Mouse (Mus musculus) embryonic fibroblast, embryonic 13.5 days (primary cell): ENCODE measurements around the gene Ankrd24. TPM values are rescaled to one million over a fixed set of nuclear protein-coding genes. Genes with fewer than 3 reads are reported as not detected.
"Not testable (repeated sequence)": the region's sequence is repeated elsewhere in the genome, so short reads cannot be mapped to it uniquely, and the experiment has no call there.

Source experiments
- H3K27ac ChIP-seq: 2 replicates; pipeline ENCODE4 v1.5.1; 2012; ENCODE audit warnings: low read length, control low read depth, inconsistent platforms; ENCODE audit not compliant: insufficient read depth
- H3K4me1 ChIP-seq: 2 replicates; pipeline ENCODE4 v1.6.1; 2011; ENCODE audit warnings: low read length; ENCODE audit not compliant: control insufficient read depth, insufficient read depth
- H3K4me3 ChIP-seq: 2 replicates; pipeline ENCODE4 v1.5.1; 2011; ENCODE audit warnings: mild to moderate bottlenecking, control low read depth, low read length; ENCODE audit not compliant: insufficient read depth
- CTCF ChIP-seq: IDR thresholded peaks from 2 replicates; pipeline ENCODE4 v1.5.1; 2011; ENCODE audit warnings: mild to moderate bottlenecking, control low read depth, low read length, moderate library complexity, borderline replicate concordance; ENCODE audit not compliant: insufficient read depth
- POLR2A ChIP-seq: IDR thresholded peaks from 2 replicates; pipeline ENCODE4 v1.6.1; 2011; ENCODE audit warnings: low read depth, mild to moderate bottlenecking, control low read depth, low read length, moderate library complexity
- polyA plus RNA-seq: library from polyadenylated mRNA; stranded (reverse); fragments of >200 nt; gene quantifications from 2 replicates; pipeline ENCODE4 v1.2.4, GENCODE M21; 2011; ENCODE audit warnings: low read depth; ENCODE audit not compliant: missing spikeins, insufficient read length

The Ankrd24 gene
- polyA plus RNA-seq, 1 experiment = 11.6 TPM

DNA sequence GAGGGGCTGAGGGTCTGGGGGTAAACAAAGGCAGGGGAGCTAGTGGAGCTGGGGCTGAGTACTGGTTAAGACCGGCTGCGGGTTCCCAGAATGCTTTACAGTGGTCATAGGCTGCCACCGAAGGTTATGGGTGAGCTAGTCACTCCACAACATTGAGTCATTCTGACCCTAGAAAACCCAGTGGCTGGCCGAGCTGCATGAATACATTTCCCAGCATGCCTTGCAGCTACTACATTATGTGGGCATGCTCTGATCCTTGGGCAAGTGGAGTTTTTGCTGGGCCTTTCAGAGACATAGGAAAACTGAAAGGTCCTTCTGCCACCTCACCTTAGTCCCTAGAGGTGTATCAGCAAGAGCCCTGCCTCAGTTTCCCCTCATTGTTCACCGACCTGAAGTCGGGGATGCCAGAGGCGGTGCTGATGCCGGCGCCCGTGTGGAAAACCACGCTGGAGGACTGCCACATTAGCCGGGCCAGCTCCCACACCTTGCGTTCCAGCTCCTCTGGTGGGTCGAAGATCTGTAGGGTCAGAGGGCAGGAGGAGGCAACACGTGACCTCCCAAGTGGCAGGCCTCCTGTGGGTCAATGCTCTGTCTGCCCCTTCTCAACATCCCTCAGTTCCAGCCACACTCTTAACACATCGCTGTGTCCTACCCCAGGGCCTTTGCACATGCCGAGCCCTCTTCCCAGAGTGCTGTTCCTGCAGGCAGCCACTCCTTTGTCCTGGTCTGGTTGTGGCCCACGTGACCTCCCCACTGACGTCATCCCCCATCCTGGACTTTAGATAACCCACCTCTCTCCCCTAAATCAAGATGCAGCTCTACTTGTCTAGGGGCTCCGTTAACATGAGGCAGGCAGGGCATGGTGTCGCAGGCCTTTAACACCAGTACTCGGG lies 2.0 kb upstream of the Ankrd24 start:
- Histone ChIP-seq H3K27ac (no peak overlapping the region), H3K4me3 (peak overlapping the region; percentile 61), H3K4me1 (no peaks in the 10 kb centered on the region)
- TF ChIP-seq CTCF = no peak
- no peak; the same call in 1 of the 2 replicates for TF ChIP-seq POLR2A

DNA sequence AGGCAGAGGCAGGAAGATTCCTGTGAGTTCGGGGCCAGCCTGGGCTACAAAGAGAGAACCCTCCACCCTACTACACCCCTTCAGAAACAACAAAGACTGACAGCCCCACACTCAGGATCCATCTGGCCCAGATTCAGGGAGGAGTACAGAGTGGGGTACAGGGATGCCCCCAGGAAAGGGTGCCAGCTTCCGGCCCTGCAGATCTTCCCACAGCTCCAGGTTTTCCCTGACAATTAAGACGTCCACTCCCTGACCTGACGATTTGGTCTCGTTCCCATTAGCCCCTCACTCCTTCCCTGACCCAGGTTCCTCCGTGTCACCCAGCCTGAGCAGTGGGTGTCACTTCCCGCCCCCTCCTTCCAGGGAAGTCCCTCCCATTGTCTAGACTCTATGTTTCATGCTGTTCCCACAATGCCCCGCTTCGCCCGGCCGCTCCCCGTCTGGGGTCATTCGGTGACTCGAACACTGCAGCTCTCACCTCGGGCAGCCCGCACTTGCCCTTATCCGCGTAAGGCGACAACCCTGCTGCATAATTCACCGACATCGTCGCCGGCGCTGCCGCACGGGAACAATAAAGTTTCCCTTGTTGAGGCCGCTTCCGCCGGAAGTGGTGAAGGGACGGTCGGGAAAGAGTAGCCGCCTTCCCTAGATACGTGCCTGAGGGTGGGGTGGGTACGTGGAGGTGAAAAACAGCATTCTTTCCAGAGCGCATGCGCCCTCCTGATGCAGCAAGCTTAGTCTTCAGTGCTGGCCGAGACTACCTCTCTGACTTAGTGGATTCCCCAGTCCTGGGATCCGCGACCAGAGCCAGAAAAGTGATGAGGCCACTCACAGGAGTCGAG lies 1.1 kb upstream of the Ankrd24 start, which contains the start of gene Sirt6:
Gene Sirt6 (minus strand): TSS at position 804 of the 842 bp plus-strand sequence.
- Histone ChIP-seq H3K27ac (peak within 1 kb of the TSS; percentile 78), H3K4me1 (no peaks in the 10 kb centered on the region), H3K4me3 (peak within 1 kb of the TSS; percentile 61)
- TF ChIP-seq POLR2A = peak; percentile 94
- no peak for TF ChIP-seq CTCF

DNA sequence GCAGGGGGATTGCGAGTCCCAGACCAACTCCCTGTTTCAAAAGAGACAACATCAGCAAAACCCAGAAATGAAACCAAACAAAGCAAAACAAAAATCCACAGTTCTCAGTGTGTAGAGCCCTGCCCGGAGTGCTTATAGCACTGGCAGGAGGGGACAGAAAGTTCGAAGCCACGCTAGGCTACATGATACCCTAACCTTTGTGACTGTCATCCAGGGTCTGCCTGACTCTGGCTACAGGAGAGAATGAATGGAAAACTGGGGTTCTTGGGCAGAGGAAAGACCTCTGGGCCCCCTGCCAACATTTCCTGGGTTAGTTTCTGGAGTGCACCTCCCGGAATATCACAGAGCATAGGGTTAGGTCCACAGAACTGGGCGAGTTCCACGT lies 512 bp upstream of the Ankrd24 start:
- no peak for TF ChIP-seq POLR2A
- TF ChIP-seq CTCF = no peak
- Histone ChIP-seq H3K4me1 (no peaks in the 10 kb centered on the region), H3K4me3 (peak overlapping the region; percentile 61; the same call in 1 of the 2 replicates), H3K27ac (peak overlapping the region; percentile 66)

DNA sequence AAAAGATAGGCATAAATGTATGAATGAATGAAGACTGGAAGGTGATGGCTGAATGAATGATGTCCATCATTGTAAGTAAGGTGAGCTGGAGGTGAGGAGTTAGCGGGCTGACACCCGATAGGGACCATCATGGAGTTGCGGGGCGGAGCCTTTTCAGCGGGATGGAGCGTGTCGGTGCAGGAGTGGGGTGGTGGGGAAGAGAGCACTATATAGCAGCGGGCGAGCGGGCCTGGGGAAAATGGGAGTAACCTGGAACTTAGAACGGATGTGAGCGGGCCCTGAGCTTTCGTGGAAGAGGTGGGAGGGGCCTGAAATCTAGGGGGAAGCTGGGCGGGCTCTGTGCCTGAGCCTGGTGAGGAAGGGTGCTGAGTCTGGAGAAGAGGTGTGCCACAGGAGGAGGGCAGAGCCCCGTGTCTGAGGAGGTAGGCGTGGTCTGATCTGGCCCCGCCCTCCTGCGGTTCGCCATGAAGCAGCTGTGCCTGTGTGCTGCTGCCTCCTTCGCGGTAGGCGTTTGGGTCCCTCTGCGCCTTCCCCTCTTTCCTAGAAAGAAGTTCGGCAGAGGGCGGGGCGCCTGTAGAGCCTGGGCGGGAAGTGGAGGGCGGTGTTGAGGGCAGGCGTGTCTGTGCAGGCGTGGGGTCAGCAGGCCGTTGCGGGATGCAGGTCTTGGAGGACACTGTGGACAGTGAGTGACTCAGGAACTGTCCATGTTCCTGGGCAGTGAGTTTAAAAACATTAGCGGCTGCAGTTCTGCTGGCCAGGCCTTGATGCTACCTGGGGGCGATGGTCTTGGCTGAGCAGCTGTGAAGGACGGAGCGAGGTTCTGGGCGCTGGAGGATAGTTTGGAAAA lies 5.1 kb downstream of the Ankrd24 start:
- Histone ChIP-seq H3K27ac (no peak overlapping the region), H3K4me1 (no peaks in the 10 kb centered on the region), H3K4me3 (peak overlapping the region; percentile 23)
- TF ChIP-seq POLR2A (peak; percentile 78), CTCF (no peak)

DNA sequence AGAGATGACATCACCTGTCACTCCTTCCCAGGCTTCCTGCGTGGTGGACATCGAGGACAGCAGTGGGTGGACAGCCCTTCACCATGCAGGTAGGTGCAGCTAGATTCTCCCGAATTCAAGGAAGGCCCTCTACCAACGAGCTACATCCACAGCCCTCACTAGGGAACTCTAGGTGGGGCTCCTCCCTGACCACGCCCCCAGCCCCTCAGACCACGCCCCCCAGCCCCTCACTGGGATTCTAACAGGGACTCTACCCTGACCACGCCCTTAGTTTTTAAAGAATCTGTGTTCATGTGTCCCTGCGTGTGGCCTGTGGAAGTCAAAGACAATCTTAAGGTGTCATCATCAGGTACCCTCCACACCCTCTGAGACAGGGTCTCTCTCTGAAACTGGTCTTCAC lies 8.0 kb downstream of the Ankrd24 start:
- no peak for TF ChIP-seq CTCF
- TF ChIP-seq POLR2A = no peak
- Histone ChIP-seq H3K27ac (no peak overlapping the region), H3K4me3 (no peak overlapping the region), H3K4me1 (no peaks in the 10 kb centered on the region)

DNA sequence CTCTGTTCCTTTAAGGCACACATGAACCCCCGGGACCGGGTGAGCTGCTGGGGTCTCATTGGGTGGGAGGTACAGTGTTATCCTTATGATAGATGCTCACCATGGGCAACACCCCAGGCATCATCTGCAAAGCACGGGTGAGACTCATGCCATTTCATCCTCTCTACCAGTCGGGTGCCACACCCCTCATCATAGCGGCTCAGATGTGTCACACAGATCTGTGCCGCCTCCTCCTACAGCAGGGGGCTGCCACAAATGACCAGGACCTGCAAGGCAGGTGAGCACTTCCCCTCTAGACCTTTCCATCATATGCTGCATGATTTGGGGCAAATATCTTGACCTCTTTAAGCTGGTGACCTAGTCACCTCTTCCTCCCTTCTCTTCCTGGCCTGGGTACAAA lies 9.8 kb downstream of the Ankrd24 start:
- TF ChIP-seq POLR2A (no peak), CTCF (no peak)
- no peak overlapping the region for H3K4me3 ChIP-seq
- H3K4me1 ChIP-seq = no peaks in the 10 kb centered on the region
- no peak overlapping the region for H3K27ac ChIP-seq

DNA sequence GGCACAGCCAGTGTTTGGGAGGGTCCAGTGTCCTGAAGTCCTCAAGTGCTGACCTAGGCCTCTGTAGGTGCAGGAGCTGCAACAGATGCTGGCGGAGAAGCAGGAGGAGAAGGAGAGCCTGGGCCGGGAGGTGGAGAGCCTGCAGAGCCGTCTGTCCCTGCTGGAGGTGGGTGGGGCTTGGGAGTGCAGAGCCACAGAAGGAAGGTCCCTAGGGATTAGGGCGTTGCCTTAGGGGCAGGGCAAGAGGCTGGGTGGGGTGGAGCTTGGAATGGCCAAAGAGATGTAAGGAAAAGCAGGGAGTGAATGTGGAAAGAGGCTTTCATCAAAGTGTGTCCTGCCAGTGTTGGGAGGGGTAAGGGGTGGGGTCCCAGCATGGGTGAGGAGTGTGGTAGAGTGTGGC lies 12.5 kb downstream of the Ankrd24 start:
- not testable (repeated sequence) for H3K4me1 ChIP-seq, H3K4me3 ChIP-seq, H3K27ac ChIP-seq

DNA sequence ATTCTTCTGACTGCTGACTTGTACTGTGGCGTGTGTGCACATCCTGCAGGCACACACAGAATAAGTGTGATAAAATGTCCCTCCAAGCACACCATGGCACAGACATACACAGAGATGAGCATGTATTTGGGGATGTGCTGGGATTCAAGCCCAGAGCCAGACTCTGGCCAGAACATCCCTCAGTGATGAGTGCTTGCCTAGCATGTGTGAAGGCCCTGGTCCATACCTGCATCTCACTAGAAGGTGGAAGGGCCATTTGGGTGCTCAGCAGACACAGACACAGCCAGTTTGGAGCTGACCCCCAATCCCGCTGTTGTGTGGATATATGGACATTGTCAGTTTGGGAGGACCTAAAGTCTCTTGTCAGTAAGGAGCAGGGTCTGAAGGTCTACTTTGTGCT lies 13.2 kb downstream of the Ankrd24 start:
- H3K4me3 ChIP-seq = no peak overlapping the region
- H3K4me1 ChIP-seq = no peaks in the 10 kb centered on the region
- TF ChIP-seq POLR2A = no peak
- no peak for TF ChIP-seq CTCF
- H3K27ac ChIP-seq = no peak overlapping the region

DNA sequence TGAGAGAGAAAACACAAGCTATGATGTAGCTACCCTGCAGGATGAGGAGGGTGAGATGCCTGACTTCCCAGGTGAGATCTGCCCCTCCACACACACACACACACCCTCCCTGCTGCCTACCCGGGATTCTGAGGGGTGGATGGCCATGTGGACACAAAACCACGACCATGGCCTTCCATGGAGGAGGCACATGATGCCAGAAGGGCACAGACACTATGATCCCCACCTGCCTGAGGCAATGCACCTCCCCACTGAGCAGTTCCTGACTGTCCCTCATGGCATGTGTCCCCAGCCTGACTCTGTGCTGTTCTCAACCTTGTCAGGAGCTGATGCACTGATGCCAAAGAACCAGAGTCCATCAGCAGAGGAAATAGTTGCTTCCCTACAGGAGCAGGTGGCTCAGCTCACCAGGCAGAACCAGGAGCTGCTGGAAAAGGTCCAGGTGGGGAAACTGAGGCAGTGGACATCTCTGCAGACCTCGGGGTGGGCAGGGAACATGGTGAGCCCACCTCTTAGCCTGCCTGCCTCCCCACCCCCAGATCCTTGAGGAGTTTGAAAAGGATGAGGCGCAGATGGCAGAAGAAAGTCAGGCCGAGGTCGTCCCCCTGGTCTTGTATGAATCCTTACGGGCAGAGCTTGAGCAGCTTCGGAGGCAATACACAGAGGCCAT lies 13.8 kb downstream of the Ankrd24 start:
- Histone ChIP-seq H3K4me3 (0 out of 2 replicates have a peak overlapping the region, but pooled peaks have one; percentile 58), H3K27ac (no peak overlapping the region), H3K4me1 (no peaks in the 10 kb centered on the region)
- no peak for TF ChIP-seq CTCF
- peak; percentile 18; the same call in 1 of the 2 replicates for TF ChIP-seq POLR2A
